Mouse (Mus musculus) B cell, adult 2 months (primary cell): ENCODE data around the gene Dnajc8.
A peak's percentile ranks its signal among the peaks of the same experiment; 100 is the strongest.
"Not testable (repeated sequence)": the region's sequence is repeated elsewhere in the genome, so short reads cannot be mapped to it uniquely, and the experiment has no call there.

Experiments
- DNase-seq, 2 experiments: peaks; one replicate each; pipeline ENCODE4 v3.0.0; 2022

Gene Dnajc8

GRCm38 (mm10) chr4:132569115-132569514 is 33.8 kb downstream of the Dnajc8 start:
- DNase-seq: peak; percentile 54 to 55

- DNase-seq: no peak
These were observed 35.8 kb downstream of the Dnajc8 start for GRCm38 (mm10) chr4:132571190-132571589.

GRCm38 (mm10) chr4:132573327-132573726 is 38.0 kb downstream of the Dnajc8 start:
- DNase-seq: peak; percentile 28 to 32

- no peak for DNase-seq
These were observed 39.5 kb downstream of the Dnajc8 start for GRCm38 (mm10) chr4:132574809-132575347.

- DNase-seq: peak; percentile 51 to 63
These were observed 48.4 kb downstream of the Dnajc8 start for GRCm38 (mm10) chr4:132583781-132584180.

- no peak for DNase-seq
These were observed 49.6 kb downstream of the Dnajc8 start for GRCm38 (mm10) chr4:132584975-132585374.

GRCm38 (mm10) chr4:132586282-132586681 is 50.9 kb downstream of the Dnajc8 start:
- peak; percentile 36 to 41 for DNase-seq

- DNase-seq: peak in 1 of 2 experiments; percentile 28
These were observed 53.2 kb downstream of the Dnajc8 start for GRCm38 (mm10) chr4:132588512-132588911.

- DNase-seq: no peak
These were observed 55.3 kb downstream of the Dnajc8 start for GRCm38 (mm10) chr4:132590642-132591041.

GRCm38 (mm10) chr4:132592958-132593357 is 57.6 kb downstream of the Dnajc8 start:
- DNase-seq: peak; percentile 83 to 89

- no peak for DNase-seq
These were observed 58.8 kb downstream of the Dnajc8 start for GRCm38 (mm10) chr4:132594191-132594590.

- no peak for DNase-seq
These were observed 63.5 kb downstream of the Dnajc8 start for GRCm38 (mm10) chr4:132598861-132599260.

- DNase-seq: no peak
These were observed 64.4 kb downstream of the Dnajc8 start for GRCm38 (mm10) chr4:132599764-132600163.

GRCm38 (mm10) chr4:132600465-132600864 is 65.1 kb downstream of the Dnajc8 start:
- no peak for DNase-seq

- not testable (repeated sequence) for DNase-seq
These were observed 65.9 kb downstream of the Dnajc8 start for GRCm38 (mm10) chr4:132601242-132601641.
